Mouse (Mus musculus): ENCODE results near the gene Camk2n1. TPM values are rescaled to one million over a fixed set of nuclear protein-coding genes. Genes with fewer than 3 reads are reported as not detected.
A peak's percentile ranks its signal among the peaks of the same experiment; 100 is the strongest.

Gene Camk2n1
- total RNA-seq, 2 experiments from 2014 or later, result 3.8 to 7.7 TPM

DNA sequence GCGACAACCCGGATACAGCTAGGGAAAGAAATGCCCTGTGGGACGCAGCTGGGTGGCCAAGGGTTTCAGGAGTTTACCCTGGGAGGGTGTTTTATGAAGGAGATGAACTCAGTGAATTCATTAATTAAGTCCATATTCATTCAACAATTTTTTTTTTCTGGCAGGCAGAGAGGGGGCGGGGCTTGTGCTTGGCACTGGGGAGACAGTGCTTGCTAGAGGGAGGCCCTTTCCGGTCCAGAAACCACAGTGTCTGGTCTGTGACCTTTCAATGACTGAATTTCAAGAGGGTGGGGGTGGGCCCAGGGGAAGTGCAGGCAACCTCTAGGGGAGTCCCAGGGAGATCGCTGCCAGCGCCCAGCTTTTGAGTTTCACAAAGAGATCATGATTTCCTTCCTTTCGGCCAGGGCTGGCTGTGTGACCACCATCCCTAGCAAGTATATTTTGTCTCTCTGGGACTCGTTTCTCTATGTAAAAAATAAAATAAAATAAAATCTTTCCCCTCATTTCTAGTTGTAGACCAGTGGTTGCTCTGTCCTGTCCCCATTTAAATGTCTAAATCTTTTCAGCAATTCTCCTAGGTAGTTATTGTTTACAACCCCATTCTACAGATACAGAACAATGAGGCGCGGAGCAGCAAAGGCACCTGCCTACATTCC, 9.8 kb downstream of the Camk2n1 start:
- peak; percentile 87 for DNase-seq (ENCODE audit: low spot score)

DNA sequence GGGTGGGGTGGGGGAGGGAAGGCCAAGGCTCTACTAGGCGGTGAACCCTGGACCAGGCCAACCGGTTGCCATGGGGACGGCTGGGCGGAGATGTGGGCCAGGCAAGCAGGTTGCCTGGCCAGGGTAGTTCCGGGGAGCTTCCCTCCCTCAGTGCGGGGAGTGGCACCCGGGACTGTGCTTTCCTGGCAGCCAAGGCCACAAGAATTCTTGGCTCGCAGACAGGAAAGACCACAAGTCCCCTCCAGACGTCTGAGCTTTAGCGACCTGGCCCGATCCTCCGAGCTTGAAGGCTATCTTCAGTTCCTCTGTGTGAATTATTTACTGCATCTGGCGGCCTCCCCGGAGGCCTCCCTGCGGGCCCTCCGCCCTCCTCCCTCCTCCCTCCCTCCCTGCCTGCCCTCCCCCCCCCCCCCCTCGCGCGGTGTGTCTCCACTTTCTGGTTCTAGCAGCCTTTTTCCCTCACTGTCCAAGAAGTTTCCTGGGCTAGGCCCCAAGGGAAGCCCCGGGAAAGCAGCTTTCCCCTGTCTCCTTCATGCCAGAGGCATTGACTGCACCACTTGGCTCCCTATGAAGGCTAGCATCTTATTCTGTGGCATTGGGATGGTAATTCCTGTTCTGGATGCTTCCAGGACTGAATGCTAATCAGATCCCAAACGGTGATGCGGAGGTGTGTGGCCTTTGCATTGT, 10.7 kb downstream of the Camk2n1 start:
- peak; percentile 60 for DNase-seq (ENCODE audit: low spot score)

DNA sequence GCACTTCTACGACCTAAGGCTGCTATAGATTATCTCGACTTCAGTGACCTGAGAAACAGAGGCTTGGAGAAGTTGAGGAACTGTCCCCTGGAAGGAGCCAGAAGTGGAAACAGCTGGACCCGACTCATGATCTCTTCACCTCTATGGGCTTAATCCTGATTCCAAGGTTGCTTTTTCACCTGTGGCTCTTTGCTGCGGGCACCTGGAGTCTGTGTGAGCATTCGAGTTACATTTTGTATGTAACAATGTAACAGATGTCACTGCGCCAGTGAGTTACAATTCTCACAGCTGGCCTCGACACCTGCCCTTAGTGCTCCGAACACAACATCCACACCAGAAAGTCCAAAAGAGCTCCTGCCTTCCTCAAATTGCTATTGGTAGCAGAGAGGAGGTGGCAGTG, 11.3 kb downstream of the Camk2n1 start:
- DNase-seq (ENCODE audit: low spot score), result no peak

DNA sequence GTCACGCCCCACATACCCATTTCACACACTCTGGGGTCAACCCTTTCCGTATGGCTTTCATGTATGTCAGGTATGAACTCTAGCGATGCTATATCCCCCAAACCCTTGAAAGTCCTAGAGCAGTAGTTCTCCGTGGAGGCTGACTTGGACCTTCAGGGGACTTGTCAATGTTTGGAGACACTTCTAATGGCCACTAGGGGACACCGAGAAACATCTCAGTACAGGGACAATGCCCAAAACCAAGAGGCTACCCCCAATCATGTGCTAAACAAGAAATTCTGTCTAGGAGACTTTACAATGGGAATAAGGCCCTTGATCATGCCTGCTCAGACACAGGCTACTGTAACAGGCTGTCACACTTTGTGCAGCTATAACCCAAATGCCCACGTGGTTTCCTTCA, 12.6 kb downstream of the Camk2n1 start:
- no peak for DNase-seq (ENCODE audit: low spot score)

DNA sequence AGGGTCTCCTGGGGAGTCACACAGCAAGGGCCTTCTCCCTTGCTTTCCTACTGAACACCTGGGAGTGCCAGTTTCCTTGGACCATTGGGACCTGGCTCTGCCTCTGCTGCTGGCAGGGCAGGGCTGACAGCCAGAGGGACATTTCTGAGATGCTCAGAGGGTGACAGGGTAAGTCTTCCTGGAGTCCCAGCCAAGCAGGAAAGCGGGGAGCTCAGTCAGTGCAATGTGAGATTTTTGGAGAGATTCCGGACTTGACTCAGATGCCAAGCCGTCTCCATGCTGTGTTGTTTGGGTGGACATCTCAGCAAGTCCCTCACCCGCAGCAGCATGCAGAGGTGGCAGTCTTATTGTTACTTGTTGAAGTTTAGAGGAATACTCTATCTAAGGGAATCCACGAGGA, 13.3 kb downstream of the Camk2n1 start:
- no peak for DNase-seq (ENCODE audit: low spot score)

DNA sequence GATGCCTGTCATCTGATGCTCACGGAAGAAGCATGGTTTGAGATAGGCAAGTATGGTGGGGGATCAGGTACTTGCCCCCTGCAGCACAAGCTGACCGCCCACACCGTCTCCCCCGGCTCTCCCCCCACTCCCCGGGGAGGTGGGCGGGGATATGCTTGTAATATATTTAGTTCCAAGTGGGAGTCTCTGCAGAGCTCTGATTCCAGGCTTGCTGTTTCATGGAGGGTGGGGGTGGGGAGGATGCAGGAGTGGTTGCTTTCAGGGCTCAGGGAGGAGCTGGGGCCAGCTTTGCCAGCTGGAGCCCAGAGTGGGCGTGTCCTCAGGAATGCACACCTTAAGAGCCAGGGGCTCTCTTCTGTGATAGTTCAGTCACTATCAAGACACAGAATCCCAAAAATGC, 15.0 kb downstream of the Camk2n1 start:
- DNase-seq (ENCODE audit: low spot score), result no peak

DNA sequence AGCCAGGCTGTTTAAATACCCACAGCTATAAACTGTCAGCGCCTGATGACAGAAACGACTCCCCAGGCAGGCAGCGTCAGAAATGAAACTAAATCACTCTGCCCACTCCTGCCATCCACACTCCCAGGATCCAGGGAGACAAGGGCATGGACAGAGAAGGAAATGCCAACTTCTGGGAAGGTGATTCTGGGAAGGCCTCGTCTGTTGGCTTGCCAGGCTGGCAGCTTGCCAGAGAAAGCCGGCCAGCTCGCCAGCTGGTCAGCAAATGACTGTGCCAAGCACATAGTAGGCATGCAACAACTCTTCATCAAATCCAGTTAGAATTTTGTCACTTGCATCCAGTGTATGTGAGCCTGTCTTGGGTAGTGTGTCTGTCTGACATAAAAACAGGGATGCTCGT, 17.1 kb downstream of the Camk2n1 start:
- no peak for DNase-seq (ENCODE audit: low spot score)

DNA sequence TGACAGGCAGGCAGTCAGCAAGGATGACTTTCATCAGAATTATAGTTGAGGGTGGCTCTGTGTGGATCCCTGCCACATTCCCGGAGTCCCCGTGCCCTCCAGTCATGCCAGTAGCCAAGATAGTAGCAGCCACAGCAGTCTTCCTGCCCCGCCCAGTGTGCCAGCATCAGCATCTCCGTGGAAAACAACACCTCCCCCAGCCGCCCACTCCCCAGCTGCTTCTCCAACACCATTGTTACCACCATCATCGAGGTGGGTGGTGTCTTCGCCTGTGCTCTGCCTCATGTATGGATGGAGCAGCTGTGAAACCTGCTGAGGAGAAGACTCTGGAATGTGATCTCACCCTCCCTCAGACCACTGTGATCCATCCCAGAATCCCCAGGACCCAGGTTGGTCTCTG, 25.5 kb downstream of the Camk2n1 start:
- DNase-seq (ENCODE audit: low spot score), result no peak

DNA sequence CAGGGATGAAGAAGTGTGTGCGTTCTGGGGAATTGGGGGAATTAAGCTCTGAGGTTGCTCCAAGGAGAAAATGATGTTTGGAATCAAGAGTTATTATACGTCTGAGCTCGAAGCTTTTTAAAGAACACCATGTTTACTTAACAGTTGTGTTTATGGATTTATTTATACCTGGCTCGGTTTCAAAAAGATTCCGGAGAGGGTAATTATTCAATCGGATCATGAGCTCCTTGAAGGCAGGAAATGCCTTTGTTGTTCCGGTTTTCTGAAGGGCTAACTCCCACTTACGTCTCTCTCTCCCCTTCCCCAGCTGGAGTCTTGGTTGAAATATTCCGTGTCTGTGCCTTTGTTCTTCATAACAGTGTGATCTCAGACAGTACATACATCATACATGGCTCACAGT, 26.8 kb downstream of the Camk2n1 start:
- no peak for DNase-seq (ENCODE audit: low spot score)

DNA sequence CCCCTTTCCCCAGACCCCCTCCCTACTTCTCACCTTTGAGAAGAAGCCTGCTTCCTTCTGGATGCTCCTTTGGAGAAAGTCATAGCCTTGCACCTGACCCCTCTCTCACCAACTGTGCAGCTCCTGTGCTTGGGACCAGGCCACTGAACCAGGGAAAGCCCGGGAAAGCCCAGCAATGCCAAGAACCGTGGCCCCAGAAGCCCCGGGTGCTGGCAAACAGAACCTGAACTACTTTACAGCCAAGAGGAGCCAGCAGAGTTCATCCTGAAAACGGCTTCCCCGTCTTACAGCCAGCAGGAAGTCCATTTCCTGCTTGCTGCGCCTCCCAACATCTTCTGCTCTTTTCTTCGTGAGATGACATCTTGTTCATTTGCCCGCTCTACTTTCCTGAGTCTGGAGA, 28.6 kb downstream of the Camk2n1 start:
- no peak for DNase-seq (ENCODE audit: low spot score)

DNA sequence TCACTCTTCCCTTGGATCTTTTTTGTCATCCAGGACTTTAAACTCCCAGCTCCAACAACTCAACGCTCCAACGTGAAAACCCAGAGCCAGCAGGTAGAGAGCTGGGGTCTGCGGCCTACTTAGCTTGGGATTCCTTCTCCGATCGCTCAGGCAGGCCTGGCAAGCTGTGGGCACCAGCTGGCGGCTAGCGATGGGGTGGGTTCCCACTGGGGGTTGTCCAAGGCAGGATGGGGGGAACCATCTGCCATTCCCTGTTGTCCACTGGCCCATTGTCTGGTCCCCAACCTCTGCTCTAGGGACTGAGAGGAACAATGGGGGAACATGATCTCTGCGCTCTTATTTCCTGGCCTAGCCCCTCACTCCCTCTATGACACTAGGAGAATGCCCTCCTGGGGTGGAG, 34.1 kb downstream of the Camk2n1 start:
- DNase-seq (ENCODE audit: low spot score), result no peak

DNA sequence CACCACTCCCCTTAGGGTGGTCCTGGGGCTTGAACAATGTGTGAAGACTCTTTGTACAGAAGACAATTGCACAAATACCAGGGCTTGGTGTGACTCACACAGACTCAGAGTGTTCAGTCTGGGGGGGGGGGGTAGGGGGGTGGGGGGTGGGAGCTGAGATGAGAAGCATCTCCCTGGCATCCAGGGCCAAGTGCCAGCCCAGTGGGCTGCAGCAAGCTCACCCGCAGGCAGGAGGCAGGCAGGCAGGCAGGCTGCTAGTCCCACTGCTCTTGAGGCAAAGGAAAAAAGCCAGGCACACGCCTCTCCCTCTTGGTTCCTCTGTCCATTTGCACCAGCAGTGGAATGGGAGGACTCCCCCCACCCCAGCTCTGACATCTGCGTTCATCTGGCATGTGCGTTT, 37.0 kb downstream of the Camk2n1 start:
- no peak for DNase-seq (ENCODE audit: low spot score)

DNA sequence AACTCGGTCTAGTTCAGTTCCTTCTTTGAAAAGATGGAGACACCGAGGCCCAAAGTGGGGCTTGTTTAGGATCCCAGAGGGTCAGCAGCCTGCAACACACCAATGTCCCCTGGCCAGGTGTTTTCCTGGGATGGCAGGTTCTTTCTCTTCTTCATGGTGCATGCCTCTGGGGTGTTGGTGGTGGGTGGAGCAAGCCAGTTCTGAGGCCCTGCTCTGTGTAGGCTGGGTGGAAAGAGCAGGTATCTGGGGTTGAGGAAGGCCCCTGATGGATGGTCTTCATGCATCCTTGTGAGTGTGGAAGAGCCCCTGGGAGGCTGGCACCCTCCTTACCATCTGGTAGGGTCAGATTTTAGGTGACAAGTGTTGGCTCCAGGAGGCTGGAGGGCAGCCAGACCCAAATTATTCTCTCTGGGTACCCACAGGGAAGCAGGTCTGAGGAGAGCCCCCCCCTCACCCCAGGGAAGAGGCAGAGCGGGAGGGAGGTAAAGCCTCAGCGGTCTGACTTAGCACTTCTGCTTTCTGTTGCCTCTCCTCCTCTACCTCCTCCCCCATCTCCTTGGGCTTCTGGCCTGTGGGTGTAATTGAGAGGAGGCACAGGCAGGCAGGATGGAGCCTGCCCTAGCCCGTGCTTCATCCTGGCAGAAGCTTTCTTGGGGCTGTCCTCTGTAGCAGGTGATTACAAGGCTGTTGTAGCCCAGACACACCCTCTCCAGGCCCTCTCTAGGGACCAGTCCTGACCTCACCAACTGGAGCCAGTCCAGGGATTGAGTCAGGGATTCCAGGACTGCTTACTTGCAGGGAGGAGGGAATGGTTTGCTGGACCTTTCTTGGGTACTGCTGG, 39.3 kb downstream of the Camk2n1 start:
- DNase-seq (ENCODE audit: low spot score), result peak; percentile 93

DNA sequence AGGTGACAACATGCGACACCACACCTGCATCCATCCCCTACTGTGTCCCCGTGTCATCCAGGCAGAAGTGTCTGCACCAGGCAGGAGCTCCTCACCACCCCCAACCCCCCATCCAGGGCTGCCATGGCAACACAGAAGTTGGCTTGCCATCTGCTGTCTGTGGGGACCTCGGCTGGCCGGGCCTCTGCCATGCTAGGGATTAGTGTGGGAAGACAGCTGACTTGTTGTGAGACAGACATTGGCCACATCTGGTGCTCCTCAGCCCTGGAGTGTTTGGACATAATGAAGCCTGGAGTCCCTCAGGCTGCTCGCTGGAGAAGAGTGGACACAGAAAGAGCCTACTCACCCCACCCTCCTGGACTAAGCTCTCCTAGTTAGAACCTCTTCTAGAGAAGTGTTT, 40.8 kb downstream of the Camk2n1 start:
- DNase-seq (ENCODE audit: low spot score), result peak; percentile 23

DNA sequence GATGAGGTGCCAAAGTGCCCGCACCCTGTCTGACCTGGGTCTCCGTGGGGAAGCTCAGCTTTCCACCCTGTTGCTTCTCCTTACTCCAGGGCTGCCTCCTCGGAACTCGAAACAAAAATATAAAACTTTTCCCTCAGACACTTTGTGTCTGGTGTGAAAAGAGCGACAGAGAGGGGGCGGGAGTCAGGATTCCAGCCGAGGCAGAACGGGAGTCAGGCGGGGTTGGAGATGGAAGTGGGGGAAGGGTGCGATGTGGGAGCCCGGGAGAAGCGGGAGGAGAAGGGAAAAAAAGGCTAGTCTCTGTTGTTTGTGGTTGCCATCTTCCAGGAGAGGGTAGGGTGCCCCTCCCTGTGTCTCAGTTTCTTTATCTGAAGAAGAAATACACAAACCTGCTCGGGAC, 41.7 kb downstream of the Camk2n1 start:
- DNase-seq (ENCODE audit: low spot score), result no peak

DNA sequence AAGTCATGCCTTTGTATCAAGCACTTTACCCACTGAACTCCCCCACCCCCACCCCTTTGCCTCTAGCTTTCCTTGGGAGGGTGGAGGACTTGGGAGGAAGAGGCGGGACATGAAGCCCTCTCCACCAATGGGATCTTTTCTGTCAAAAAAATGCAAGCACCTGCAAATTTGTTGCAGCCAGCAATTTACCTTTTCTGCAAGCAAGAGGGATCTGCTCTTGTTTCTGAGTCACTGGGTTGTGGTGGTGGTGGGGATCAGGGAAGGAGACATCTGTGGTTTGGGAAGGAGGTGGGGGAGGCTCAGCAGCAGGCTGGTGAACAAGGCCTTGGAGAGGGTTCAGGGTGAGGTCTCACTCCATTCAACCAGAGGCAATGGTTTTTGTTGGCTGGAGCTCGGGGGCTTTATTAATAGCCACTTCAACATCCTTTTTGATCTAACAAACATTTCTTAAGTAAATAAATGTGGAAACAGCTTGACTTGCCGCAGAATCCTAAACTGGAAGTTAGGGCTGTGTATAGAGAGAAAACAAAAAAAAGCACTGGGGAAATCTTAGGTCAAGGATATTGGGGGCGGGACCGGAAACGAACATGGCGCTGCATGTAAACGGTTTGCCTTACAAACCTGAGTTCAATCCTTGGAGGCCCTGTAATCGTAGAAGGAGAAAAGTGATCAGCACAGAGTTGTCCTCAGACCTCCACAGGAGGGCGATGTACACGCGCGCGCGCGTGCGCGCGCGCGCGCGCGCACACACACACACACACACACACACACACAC, 42.8 kb downstream of the Camk2n1 start:
- DNase-seq (ENCODE audit: low spot score), result no peak

DNA sequence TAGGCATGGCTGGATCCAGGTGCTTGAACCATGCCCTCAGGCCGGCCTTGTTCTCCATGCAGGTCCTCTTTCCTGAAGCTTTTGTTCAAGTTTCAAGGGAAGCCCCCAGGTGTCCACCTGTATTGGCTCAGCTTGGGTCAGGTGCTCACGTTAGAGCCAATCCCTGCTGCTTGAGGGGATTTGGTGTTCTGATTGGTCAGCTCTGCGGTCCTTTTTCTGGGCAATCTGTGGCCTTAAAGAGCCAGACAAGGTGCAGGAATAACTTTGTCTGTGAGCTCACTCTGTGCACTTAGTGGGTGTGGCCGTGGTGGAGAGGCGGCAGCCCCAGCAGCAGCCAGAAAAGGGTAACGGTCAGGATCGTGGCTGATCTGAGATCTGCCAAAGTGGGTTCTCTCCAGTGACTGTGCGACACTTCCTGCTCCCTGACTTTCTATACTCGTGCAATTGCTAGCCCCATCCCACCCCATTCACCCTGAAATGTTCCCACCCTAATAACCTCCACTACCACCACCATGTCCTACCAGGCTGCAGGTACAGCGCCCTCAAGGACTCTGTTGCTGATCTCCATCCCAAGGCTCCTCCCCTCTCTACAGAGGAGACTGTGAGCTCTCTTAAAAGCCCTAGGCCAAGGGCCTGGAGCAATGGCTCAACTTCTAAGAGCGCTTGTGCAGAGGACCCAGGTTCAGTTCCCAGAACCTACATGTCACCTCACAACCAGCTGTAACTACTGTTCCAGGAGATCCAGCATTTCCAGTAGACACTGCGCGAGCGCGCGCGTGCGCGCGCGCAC, 45.9 kb downstream of the Camk2n1 start:
- no peak for DNase-seq (ENCODE audit: low spot score)

DNA sequence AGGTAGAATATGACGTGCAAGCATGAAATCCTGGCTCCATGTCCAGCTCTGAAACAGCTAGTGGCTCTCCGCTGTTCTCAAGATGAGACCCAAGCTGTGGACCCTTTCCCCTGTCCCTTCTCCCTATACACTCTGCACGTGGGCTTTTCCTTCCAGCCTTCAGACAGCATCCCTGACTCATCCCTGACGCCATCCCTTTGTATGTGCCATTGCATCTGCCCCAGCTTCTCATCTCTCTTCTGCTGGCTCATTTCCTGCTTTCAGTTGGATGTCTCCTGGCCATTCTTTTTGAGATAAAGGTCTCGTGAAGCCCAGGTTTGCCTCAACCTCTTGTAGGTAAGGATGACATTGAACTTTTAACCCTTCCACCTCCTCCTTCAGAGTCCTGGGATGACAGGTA, 46.9 kb downstream of the Camk2n1 start:
- DNase-seq (ENCODE audit: low spot score), result no peak

DNA sequence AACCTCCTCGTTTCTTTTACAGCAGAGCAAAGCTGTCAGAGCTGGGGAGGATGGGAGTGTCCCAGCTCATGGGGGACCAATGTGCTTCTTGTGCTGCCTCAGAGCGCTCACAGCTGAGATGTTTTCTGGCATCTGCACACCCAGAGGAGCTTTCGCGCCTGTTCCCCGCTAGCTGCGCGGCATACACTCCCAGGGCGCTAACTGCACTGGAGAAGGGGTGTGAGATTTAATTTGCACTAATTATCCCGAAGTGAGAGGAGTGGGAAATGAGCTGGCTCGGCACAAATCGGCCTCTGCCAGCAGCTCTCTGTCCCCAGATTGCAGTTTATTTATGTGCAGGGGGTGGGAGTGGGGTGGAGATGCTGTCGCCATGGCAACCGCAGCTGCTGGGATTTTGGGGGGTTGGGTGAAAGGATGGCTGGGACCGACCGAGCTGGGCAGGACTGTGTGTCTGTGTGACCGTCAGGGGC, 50.6 kb downstream of the Camk2n1 start:
- peak; percentile 45 for DNase-seq (ENCODE audit: low spot score)

DNA sequence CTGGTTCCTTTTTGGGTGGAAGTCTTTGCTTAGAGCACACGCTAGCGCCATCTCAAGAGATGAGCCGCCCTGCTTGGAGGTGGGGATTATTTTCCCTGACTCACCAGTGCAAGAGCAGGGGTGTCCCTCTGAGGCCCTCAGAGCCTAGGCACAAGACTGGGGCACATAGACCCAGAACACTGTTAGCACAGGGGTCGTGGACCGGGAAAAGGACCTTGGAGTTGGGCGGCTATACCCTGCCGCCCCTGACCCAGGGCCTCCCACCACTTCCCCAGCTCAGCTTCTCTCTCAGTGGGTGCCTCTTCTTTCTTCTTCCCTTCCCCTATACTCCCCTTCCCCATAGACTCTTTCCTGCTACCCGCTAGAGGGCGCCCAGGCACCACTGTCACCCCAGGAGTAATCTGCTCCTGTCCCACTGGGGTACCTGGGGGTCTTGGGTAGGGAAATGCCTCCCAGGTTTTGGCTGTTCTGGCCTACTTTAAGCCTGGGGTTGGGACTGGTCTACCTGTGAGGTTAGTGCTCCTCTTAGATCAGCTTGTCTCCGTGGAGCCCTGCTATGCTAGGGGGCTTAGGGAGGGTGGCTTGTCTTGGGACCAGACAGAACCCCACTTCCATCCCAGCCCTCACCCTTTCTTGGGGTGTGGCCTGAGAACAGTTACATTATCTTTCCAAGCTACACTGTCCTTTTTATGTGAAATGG, 51.2 kb downstream of the Camk2n1 start:
- DNase-seq (ENCODE audit: low spot score), result no peak

Data from gastrocnemius, adult 18-20 months (tissue).